Mouse (Mus musculus): ENCODE results near the gene Tmem207. TPM values are rescaled to one million over a fixed set of nuclear protein-coding genes. Genes with fewer than 3 reads are reported as not detected.

The Tmem207 gene
- total RNA-seq, 2 experiments from 2014 or later, result not detected

DNA sequence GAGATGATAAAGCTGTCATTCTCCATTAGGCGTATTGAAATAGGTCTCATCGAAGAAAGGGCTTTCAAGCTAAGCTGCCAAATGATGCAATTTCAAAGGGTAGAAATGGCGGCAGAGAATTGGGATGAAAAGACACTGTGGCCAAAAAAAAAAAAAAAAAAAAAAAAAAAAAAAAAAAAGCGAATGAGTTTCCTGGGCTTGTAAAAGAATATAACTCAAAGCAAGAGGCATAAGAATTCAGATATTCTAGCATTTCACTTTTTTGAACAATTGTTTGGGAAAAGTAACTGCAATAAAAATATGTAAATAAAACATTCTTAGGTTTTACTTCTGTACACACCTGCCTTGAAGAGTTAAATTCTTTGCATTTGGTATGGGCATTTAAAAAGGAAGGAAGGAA is 60.0 kb downstream of the Tmem207 start:
- no peak for DNase-seq
- intact Hi-C loops (cut with DNase I), result no loop called here

DNA sequence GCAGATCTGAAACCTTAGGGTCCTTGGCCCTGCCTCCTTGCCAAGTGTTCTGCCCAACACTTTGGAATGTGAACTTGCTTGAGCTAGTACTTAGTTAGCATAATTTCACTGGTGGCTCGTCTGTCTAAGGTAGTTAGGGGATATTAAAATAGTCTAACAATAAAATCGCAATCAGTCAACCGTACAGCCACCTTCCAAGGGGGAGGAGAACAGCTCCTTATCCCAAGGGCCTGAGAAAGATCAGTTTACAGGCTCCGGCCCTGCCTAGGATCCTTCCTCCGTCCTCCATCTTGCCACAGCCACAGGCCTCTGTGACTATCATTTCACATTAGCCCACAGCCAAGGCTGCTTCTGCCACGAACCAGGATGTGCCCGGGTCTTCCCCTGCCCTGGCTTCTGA is 63.7 kb downstream of the Tmem207 start, which contains the start of gene Cldn16:
Gene Cldn16, plus strand, starts transcription at position 301 of the 400 bp plus-strand sequence.
- intact Hi-C loops (cut with DNase I), result no loop called here
- no peak for DNase-seq

GRCm38 (mm10) chr16:26456182-26456581 is 70.4 kb downstream of the Tmem207 start:
- intact Hi-C loops (cut with DNase I), result no loop called here
- no peak for DNase-seq

GRCm38 (mm10) chr16:26454163-26454562 is 72.4 kb downstream of the Tmem207 start:
- no peak for DNase-seq
- intact Hi-C loops (cut with DNase I), result no loop called here

Other genes with a start within 250 kb of the Tmem207 start
- gene Cldn1, start 154.9 kb downstream of the Tmem207 start, total RNA-seq (2021), result 1 to 10 TPM; 2.3 to 2.4 TPM
- not detected for gene Cldn16, start 63.6 kb downstream of the Tmem207 start, total RNA-seq (2021)
- 10 to 100 TPM; 13.8 to 14.7 TPM for gene Il1rap, start 54.9 kb upstream of the Tmem207 start, total RNA-seq (2021)